Mouse (Mus musculus): ENCODE results near the gene Ano4. TPM values are rescaled to one million over a fixed set of nuclear protein-coding genes. Genes with fewer than 3 reads are reported as not detected.

Ano4 gene
- polyA plus RNA-seq, 1 experiment from 2014 or later = 1.1 TPM

DNA sequence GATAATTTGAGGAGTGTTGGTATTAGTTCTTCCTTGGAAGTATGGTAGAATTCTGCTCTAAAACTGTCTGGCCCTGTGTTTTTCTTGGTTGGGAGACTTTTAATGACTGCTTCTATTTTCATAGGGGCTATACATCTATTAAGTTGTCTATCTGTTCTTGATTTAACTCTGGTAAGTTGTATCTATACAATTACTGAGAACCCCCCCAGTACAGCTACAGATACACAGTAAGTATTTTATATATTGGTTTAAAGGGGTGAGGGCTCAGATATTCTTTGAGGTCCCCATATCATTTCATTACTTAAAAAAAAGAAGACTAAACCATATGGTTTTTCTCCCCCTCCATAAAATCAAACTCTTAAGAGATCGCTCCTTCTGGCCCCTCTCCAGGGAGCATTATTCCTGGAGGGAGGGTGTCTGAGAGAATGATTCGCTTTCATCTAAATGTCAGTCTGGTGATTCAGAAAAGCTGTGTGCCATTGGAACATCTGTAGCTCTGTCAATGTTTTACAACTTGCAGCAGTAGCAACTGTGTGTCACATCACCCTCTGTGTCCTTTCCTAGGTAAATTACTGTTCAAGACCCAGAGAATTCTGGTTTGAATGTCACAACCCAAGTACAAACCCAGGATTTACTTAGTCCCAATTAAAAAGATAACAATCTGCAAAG is 189.6 kb downstream of the Ano4 start:
- no peak for DNase-seq (ENCODE audit: low spot score)
- H3K9ac ChIP-seq (ENCODE audit: low read length) = no peak overlapping the region
- no peak overlapping the region for H3K4me3 ChIP-seq (ENCODE audit: low read depth, low read length)
- no peaks in the 10 kb centered on the region for H3K9me3 ChIP-seq (ENCODE audit: control insufficient read depth, low read length)
- H3K27ac ChIP-seq (ENCODE audit: low read depth, low read length) = no peak overlapping the region
- H3K27me3 ChIP-seq (ENCODE audit: control insufficient read depth, insufficient read depth, low read length) = no peaks in the 10 kb centered on the region
- no peaks in the 10 kb centered on the region for H3K36me3 ChIP-seq (ENCODE audit: control insufficient read depth, insufficient read depth, low read length)
- ATAC-seq (replicated peaks; ENCODE audit: low FRiP score) = no peak
- no peaks in the 10 kb centered on the region for H3K4me1 ChIP-seq (replicated peaks; ENCODE audit: control insufficient read depth, insufficient read depth, low read length)
- WGBS = 85% methylated on average over 2 of the region's 2 CpGs
- no peak overlapping the region for H3K4me2 ChIP-seq (ENCODE audit: low read depth, low read length, severe bottlenecking)

DNA sequence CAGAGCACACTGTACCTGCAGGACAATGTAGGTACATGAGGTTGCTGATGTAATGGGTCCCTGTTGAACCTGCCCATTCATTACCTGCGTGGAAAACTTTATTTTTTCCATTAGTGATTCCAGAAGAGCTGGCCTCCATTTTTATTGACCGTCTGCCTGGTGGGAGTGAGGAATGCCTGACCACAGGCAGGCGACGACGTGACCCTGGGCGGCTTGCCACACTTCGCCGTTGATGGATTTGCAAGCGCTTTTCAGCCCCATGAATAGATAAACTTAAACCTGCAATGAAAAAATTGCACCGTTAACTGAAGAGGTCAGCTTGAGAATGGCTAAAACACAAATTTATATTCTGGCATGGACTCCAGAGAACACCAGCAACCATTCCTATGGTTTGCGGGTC is 195.4 kb downstream of the Ano4 start:
- no peak overlapping the region for H3K4me2 ChIP-seq (ENCODE audit: low read depth, low read length, severe bottlenecking)
- H3K36me3 ChIP-seq (ENCODE audit: control insufficient read depth, insufficient read depth, low read length) = no peaks in the 10 kb centered on the region
- H3K9me3 ChIP-seq (ENCODE audit: control insufficient read depth, low read length) = no peaks in the 10 kb centered on the region
- H3K9ac ChIP-seq (ENCODE audit: low read length) = no peak overlapping the region
- H3K4me3 ChIP-seq (ENCODE audit: low read depth, low read length) = no peak overlapping the region
- DNase-seq (ENCODE audit: low spot score) (no peak), ATAC-seq (replicated peaks; ENCODE audit: low FRiP score) (no peak)
- WGBS = 91% methylated on average over 11 of the region's 11 CpGs
- no peaks in the 10 kb centered on the region for H3K27me3 ChIP-seq (ENCODE audit: control insufficient read depth, insufficient read depth, low read length)
- no peaks in the 10 kb centered on the region for H3K4me1 ChIP-seq (replicated peaks; ENCODE audit: control insufficient read depth, insufficient read depth, low read length)
- H3K27ac ChIP-seq (ENCODE audit: low read depth, low read length) = no peak overlapping the region

DNA sequence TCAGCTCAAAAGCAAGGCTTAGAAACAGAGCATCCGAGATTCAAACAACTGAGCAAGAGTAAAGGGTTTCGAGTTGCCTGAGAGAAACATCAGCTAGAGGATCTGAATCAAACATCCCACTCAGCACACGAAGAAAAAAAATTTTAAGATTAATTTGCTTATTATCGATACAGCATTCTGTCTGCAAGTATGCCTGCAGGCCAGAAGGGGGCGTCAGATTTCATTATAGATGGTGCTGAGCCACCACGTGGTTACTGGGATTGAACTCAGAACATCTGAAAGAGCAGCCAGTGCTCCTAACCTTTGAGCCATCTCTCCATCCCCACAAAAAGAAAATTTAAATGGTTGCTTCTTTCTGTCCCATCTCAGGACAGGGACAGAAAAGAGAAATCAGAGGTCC is 223.2 kb downstream of the Ano4 start:
- Histone ChIP-seq H3K9ac (ENCODE audit: low read length) (no peak overlapping the region), H3K9me3 (ENCODE audit: control insufficient read depth, low read length) (no peaks in the 10 kb centered on the region), H3K36me3 (ENCODE audit: control insufficient read depth, insufficient read depth, low read length) (no peaks in the 10 kb centered on the region), H3K27ac (ENCODE audit: low read depth, low read length) (no peak overlapping the region), H3K4me1 (replicated peaks; ENCODE audit: control insufficient read depth, insufficient read depth, low read length) (no peaks in the 10 kb centered on the region), H3K27me3 (ENCODE audit: control insufficient read depth, insufficient read depth, low read length) (no peaks in the 10 kb centered on the region), H3K4me3 (ENCODE audit: low read depth, low read length) (no peak overlapping the region), H3K4me2 (ENCODE audit: low read depth, low read length, severe bottlenecking) (no peak overlapping the region)
- no peak for DNase-seq (ENCODE audit: low spot score)
- 57% methylated on average over 6 of the region's 6 CpGs for WGBS
- no peak for ATAC-seq (replicated peaks; ENCODE audit: low FRiP score)

DNA sequence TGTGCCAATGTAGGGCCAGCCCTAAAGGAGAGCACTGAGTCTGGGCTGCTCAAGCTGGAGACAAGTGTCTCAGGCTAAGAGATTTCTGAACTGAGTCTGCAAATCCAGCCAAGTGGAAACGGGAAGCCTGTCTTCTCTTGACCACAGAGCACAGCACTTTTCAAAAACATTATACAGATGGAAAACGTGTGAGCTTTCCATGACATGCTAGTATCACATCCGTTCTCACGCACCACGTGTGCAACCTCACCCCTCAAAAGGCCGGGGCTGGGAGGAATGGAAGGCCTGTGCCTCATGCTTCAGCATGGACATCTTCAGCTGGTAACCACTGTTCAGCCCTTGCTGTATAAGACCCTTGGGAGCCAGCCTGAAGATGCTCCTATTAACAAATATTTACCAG is 230.2 kb downstream of the Ano4 start:
- no peaks in the 10 kb centered on the region for H3K4me1 ChIP-seq (replicated peaks; ENCODE audit: control insufficient read depth, insufficient read depth, low read length)
- no peak overlapping the region for H3K27ac ChIP-seq (ENCODE audit: low read depth, low read length)
- DNase-seq (ENCODE audit: low spot score) (no peak), ATAC-seq (replicated peaks; ENCODE audit: low FRiP score) (no peak)
- no peaks in the 10 kb centered on the region for H3K27me3 ChIP-seq (ENCODE audit: control insufficient read depth, insufficient read depth, low read length)
- 89% methylated on average over 6 of the region's 6 CpGs for WGBS
- no peak overlapping the region for H3K9ac ChIP-seq (ENCODE audit: low read length)
- no peaks in the 10 kb centered on the region for H3K36me3 ChIP-seq (ENCODE audit: control insufficient read depth, insufficient read depth, low read length)
- H3K4me3 ChIP-seq (ENCODE audit: low read depth, low read length) = no peak overlapping the region
- H3K4me2 ChIP-seq (ENCODE audit: low read depth, low read length, severe bottlenecking) = no peak overlapping the region
- H3K9me3 ChIP-seq (ENCODE audit: control insufficient read depth, low read length) = no peaks in the 10 kb centered on the region

DNA sequence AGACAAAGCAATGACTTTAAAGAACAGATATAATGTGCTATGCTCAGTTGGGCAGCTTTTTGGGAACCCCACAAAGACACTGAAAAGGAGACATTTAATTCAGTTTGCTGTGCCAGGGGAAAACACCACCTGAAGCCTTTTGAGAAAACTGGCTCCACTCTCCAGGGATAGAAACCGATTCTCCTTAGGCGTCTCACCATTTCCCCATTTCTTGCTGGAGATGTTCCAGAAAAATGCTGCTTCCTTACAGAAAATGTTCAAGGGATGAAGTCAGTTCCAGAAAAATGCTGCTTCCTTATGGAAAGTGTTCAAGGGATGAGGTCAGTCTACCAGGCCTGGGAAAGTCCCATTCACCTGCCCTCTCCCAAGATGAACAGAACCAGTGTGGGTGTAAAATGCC is 233.1 kb downstream of the Ano4 start:
- no peak overlapping the region for H3K27ac ChIP-seq (ENCODE audit: low read depth, low read length)
- H3K36me3 ChIP-seq (ENCODE audit: control insufficient read depth, insufficient read depth, low read length) = no peaks in the 10 kb centered on the region
- 87% methylated on average over 2 of the region's 2 CpGs for WGBS
- no peaks in the 10 kb centered on the region for H3K9me3 ChIP-seq (ENCODE audit: control insufficient read depth, low read length)
- H3K27me3 ChIP-seq (ENCODE audit: control insufficient read depth, insufficient read depth, low read length) = no peaks in the 10 kb centered on the region
- no peak for DNase-seq (ENCODE audit: low spot score)
- H3K4me1 ChIP-seq (replicated peaks; ENCODE audit: control insufficient read depth, insufficient read depth, low read length) = no peaks in the 10 kb centered on the region
- H3K4me2 ChIP-seq (ENCODE audit: low read depth, low read length, severe bottlenecking) = no peak overlapping the region
- ATAC-seq (replicated peaks; ENCODE audit: low FRiP score) = no peak
- no peak overlapping the region for H3K9ac ChIP-seq (ENCODE audit: low read length)
- H3K4me3 ChIP-seq (ENCODE audit: low read depth, low read length) = no peak overlapping the region

DNA sequence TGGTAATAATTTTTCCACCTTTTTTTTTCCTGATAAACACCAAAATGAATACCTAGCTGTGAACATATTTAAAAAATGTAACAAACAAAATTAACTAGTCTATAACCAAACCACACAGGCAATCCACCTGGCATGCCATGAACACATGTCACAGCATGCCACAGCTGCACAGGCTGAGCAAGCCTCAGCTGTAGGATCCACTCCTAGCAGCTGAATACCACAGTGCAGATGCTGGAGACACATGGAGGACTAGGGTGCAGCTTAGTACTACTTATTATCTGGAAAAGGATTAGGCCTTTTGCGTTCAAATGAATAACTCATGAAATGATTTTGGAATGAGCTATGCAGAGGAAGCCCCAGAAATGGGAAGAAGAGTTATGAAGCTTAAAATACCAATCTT is 233.6 kb downstream of the Ano4 start:
- ATAC-seq (replicated peaks; ENCODE audit: low FRiP score) (no peak), DNase-seq (ENCODE audit: low spot score) (no peak)
- WGBS = 73% methylated on average over 1 of the region's 1 CpGs
- no peaks in the 10 kb centered on the region for H3K27me3 ChIP-seq (ENCODE audit: control insufficient read depth, insufficient read depth, low read length)
- H3K9me3 ChIP-seq (ENCODE audit: control insufficient read depth, low read length) = no peaks in the 10 kb centered on the region
- H3K9ac ChIP-seq (ENCODE audit: low read length) = no peak overlapping the region
- no peaks in the 10 kb centered on the region for H3K36me3 ChIP-seq (ENCODE audit: control insufficient read depth, insufficient read depth, low read length)
- no peaks in the 10 kb centered on the region for H3K4me1 ChIP-seq (replicated peaks; ENCODE audit: control insufficient read depth, insufficient read depth, low read length)
- H3K4me2 ChIP-seq (ENCODE audit: low read depth, low read length, severe bottlenecking) = no peak overlapping the region
- H3K27ac ChIP-seq (ENCODE audit: low read depth, low read length) = no peak overlapping the region
- no peak overlapping the region for H3K4me3 ChIP-seq (ENCODE audit: low read depth, low read length)

DNA sequence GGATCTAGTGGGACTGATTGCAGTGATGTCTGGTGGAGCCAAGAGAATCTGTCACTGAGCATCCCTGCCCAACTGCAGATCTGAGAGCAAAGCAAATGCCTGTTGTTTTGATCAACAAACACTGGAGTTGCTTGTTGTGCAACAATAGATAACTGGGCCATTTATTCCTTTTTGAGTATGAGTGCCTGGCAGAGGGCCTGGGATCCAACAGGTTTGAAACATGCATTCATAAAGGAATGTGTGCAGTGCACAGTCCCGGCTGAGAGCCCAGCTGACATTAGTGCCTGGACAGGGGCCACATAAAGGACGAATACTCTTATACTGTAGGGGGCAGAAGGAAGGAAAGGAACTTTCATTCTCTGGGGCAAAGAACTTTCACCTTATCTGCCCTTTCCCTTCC is 241.0 kb downstream of the Ano4 start:
- Histone ChIP-seq H3K27me3 (ENCODE audit: control insufficient read depth, insufficient read depth, low read length) (no peaks in the 10 kb centered on the region), H3K9me3 (ENCODE audit: control insufficient read depth, low read length) (no peaks in the 10 kb centered on the region), H3K4me2 (ENCODE audit: low read depth, low read length, severe bottlenecking) (no peak overlapping the region), H3K4me3 (ENCODE audit: low read depth, low read length) (no peak overlapping the region), H3K36me3 (ENCODE audit: control insufficient read depth, insufficient read depth, low read length) (no peaks in the 10 kb centered on the region), H3K9ac (ENCODE audit: low read length) (no peak overlapping the region), H3K4me1 (replicated peaks; ENCODE audit: control insufficient read depth, insufficient read depth, low read length) (no peaks in the 10 kb centered on the region), H3K27ac (ENCODE audit: low read depth, low read length) (no peak overlapping the region)
- DNase-seq (ENCODE audit: low spot score) (no peak), ATAC-seq (replicated peaks; ENCODE audit: low FRiP score) (no peak)
- 64% methylated on average over 2 of the region's 2 CpGs for WGBS

DNA sequence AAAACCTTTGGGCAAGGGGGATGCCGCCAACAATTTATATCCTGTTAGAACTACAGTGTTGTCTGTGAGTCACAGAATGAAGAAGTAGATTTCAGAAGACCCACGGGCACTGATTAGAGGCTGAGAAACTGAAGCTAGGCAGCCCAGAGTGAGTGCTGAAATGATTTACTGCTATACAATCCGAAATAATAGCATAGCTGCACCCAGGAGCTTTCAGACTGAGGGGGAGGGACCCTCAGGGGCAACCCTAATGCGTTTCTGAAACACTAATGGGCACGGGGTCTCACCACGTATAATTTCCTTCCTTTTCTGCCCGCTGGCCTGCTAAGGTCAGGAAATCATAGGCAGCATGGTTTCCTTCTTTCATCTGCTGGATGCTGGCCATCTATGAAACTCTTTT is 242.5 kb downstream of the Ano4 start:
- no peak for ATAC-seq (replicated peaks; ENCODE audit: low FRiP score)
- Histone ChIP-seq H3K4me1 (replicated peaks; ENCODE audit: control insufficient read depth, insufficient read depth, low read length) (no peaks in the 10 kb centered on the region), H3K36me3 (ENCODE audit: control insufficient read depth, insufficient read depth, low read length) (no peaks in the 10 kb centered on the region), H3K9me3 (ENCODE audit: control insufficient read depth, low read length) (no peaks in the 10 kb centered on the region), H3K27me3 (ENCODE audit: control insufficient read depth, insufficient read depth, low read length) (no peaks in the 10 kb centered on the region), H3K27ac (ENCODE audit: low read depth, low read length) (no peak overlapping the region), H3K4me3 (ENCODE audit: low read depth, low read length) (no peak overlapping the region), H3K9ac (ENCODE audit: low read length) (no peak overlapping the region), H3K4me2 (ENCODE audit: low read depth, low read length, severe bottlenecking) (no peak overlapping the region)
- DNase-seq (ENCODE audit: low spot score) = no peak
- WGBS = 68% methylated on average over 7 of the region's 7 CpGs

DNA sequence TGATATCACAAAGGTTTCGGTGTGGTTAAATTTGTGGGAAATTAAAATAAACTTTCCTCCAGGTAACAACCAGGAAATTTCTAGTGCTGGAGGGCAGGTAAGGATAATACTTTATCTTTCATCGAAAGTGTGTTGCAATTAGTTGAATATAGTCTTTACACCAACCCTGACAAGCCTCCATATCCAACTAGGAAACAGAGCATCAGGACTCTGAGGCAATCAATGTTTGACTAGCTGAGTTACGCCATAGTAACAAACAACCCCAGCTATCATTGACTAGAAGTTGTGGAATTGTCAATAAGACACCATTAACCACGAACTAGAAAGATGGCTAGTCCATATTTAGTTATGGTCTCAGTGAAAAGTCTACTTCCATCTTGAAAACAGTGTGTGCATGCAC is 246.4 kb downstream of the Ano4 start:
- Histone ChIP-seq H3K4me2 (ENCODE audit: low read depth, low read length, severe bottlenecking) (no peak overlapping the region), H3K9me3 (ENCODE audit: control insufficient read depth, low read length) (no peaks in the 10 kb centered on the region), H3K4me3 (ENCODE audit: low read depth, low read length) (no peak overlapping the region), H3K4me1 (replicated peaks; ENCODE audit: control insufficient read depth, insufficient read depth, low read length) (no peaks in the 10 kb centered on the region), H3K27me3 (ENCODE audit: control insufficient read depth, insufficient read depth, low read length) (no peaks in the 10 kb centered on the region), H3K9ac (ENCODE audit: low read length) (no peak overlapping the region), H3K27ac (ENCODE audit: low read depth, low read length) (no peak overlapping the region), H3K36me3 (ENCODE audit: control insufficient read depth, insufficient read depth, low read length) (no peaks in the 10 kb centered on the region)
- 83% methylated on average over 4 of the region's 4 CpGs for WGBS
- ATAC-seq (replicated peaks; ENCODE audit: low FRiP score) (no peak), DNase-seq (ENCODE audit: low spot score) (no peak)

Data from forebrain, embryonic 11.5 days (tissue).